Mouse (Mus musculus): ENCODE data around the gene Ptprn2.

The Ptprn2 gene

DNA sequence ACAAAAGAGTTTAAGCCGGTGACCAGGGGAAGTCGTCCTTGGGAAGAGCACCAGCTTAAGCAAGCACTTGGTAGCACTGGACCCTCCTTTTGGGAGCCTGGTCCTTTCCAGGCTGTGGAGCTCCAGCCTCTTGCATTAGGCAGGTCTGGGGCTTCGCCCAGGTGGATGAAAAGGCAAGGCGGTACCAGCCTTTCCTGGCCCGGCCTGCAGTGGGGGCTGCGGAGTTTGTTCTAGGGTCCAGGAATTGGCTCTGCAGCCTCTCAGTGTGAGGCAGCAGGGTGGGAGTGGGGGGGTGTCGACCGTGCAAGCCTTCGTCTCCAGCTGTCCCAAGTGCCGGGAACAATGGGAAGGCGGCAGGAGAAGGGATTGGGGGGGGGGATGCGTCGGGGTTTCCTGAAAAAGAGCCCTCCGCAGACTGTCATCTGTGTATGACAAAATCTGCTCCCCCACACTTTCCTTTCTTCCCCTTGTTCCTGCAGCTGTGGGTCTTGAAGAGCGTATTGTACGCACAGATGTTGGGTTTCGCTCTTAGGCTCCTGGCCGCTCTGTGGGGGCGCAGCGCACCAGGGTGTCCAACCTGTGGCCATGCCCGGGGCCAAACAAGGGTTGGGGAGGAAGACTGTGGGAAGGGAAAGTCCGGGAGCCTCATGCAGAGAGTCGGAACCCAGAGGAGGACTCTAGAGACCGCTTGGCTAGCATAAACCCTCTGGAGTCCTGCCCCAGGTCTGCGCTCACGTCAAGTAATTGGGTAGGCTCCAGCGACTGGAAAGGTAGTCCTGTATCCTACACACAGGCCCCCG lies 667.0 kb downstream of the Ptprn2 start:
- DNase-seq = no peak

DNA sequence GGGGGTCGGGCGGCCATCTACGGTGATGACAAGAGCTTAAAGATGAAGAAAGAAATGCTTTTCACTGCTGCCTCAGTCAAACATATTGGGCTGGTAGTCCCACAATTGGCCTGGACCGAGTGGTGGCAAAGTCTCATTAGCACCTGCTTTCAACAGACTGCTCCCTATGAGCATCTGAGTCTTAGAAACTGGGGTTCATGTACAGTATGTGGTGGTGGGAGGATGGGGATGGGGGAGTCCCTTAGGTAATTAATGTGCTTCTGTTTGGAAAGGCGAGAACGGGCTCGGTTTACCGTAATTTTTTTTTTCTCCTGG lies 667.6 kb downstream of the Ptprn2 start:
- DNase-seq = no peak

DNA sequence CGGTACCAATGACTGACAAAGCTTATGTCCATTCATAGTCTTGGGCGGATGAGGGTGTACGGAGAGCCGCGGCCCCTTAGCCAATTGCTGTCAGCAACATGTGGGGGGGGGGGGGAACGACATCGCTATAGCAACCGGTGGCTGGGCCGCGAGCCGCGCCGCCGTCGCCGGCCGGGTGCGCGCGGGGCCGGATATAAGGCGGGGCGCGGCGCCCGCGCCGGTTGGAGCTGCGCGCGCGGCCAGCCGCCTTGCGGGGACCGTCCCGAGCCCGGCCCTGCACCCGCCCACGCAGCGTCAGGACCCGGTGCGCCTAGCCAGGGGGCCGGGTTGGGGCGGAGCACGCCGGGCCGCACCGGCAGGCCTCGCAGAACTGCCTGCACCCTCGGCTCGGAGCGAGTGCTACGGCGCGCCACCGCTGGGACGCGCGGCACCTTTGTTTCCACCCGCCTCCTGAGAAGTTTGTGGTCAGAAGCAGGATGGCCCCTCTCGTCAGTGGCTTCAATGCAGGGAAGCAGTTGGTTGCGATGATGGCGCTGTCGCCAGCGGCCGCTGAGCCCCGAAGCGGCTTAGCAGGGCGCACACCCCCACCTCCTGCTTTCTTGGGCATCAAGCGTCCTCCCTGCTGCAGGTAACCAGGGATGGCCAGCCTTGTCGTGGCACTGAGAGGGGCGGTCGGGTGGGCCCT lies 668.3 kb downstream of the Ptprn2 start:
- DNase-seq = no peak

DNA sequence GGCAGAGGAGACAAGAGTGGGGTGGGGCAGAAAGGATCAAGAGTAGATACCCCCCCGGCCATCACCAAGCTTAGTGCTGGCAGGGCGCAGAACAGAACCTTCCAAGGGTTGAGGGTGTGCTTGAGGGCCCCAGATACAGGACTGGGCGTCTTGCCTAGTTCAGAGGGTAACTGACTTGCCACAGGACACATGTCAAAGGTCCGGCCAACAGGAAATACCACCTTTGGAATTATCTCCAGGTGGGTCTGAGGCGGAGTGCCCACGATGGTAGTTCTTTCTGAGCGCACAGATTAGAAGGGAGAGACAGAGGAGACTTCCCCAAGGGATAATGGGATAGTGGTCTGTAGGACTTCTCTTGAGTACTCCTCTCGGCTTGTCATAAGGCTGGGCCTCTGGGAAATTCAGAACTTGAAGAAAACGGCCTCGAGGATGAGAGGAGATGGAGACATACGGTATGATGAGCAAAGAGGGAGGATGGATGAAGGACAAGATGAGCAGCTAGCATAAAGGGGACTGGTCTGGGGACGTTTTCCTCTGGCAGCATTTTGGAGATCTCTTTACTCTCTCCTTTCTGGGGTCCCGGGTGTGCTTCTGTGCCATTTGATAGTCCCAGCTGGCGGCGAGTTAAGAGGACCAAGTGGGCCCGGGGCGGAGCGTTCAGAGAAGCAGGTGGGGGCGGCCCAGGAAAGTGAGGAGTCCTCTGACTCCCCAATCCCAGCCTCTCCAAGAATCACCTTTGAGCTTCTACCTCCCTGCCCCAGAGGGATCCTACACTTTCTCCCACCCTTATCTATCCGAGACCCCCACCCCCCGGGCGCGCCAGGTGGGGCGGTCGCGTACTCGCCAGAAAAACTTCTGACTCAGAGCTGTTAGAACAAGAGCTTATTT lies 669.1 kb downstream of the Ptprn2 start:
- DNase-seq = no peak

DNA sequence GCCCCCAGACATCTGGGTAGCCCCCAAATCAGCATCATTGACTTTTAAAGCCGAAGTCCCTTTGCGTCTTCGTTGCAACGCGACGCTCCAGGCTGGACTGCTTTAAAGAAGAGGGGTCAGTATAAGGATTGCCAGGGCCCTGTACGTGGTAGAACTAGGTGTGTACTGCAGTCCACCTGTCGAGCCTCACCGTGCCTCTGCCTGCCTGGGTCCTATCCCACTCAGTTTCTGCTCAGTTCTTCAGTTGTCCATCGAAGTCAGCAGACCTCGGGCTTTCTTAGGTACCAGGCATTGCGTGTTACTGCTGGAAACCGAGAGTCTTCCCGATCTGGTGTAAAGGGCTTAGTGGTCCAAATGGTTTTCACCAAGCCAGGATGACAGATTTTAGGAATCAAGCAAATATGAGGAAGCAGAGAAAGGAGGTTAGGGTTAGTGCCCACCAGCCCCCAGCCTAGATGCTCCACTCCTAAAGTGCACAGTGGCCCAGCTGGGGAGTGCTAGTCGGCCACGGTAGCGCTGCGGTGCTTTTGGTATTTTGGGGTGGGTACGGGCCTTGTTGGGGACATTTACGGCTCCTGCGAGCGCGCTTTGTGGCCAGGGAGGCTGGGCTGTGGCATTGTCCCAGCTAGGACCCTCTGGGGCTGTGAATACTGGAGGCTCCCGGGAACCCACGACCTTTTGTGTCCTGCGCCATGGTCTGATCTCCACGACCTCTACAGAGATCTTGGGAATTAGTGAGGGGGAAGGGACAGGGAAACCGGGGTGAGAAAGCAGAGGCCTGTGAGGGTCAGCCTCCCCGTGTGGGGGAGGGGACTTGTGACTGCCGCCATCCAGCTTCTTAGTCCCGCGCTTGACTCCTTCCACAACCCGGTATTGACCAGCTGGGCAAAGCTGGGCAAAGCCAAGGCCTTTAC lies 670.0 kb downstream of the Ptprn2 start:
- DNase-seq = no peak

DNA sequence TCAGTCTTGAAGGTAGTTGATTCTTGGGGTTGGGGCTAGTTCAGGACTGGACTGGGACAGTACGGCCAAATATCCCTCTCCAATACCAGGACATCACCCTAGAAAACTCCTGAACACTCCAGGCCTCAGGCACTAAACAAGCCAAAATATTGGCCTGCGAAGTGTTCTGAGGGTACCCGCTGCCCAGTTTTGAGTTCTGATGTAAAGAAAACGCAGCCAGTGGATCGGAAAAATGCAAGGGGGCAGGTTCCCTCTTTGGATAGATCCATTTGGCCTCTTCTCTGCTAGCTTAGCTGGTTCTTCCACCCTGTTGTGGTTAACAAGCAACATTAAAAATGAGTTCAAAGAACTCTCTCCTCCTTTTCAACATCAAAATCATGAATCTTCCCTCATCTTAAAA lies 670.7 kb downstream of the Ptprn2 start:
- DNase-seq = no peak

DNA sequence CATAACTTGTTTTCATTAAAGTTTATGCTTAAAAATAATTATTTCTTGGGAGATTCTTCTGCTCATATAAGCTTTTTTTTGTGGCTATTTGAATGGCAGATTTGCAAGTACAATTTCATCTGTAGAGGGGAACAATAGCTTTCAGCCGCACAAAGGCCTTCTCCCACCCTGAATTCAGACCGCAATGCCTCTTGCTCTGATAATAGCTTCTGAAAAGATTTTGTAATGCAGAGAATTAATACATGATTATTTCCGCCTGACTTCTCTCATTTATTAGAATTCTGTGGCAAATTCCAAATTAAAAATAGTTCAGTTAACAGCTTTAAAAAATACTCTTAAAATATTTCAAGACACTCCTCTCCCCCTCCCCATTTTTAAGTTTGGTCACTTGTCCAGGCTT lies 671.3 kb downstream of the Ptprn2 start:
- DNase-seq = no peak

DNA sequence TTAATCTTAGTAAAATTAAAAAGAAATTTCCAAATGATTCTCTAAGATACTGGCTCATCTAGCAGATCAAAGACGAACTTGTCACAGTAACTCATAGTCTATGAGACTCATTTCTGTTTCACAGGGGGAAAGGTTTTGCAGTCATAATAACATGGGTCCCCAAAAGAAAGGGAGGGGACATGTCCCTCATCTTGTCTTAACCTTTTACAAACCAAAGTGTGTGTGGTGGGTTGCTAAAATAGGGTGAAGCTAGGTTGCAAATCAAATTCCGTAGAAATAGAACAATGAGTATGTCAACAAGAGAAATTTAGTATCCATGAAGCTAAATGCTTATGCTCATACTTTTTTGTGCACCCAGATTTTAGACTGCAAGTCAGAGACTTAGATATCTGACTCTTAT lies 671.7 kb downstream of the Ptprn2 start:
- DNase-seq = no peak

DNA sequence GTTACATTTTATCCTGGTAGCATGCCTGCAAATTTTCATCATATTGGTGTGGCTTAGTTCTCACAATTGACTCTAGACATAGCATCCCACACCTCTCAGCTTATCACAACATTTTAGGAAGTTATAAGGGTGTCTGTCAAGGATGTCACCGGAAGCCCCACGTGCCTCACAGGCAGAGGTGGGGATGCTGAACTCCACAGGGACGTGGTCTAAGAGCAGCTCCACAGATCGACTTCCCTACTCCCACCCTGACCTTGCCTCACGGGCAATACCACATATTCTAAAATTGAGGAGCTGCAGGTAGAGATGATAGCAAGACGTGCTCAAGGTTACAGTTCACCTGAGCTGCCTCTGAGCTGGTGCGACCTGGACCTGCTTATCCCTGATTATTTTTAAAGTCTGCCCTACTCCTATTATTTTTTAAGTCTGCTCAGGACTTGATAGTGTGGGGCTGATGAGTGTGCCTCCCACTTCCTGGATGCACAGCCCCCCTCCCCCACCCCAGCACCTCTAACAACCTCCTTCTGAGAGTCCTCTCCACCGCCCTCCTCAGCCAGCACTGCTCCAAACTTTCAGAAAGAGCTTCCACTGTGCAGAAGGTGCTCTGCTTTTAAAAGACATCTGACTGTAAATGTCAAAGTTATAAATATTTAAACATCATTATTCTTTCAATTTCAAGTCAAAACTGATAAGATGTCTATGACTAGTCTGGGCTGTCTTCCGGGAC lies 672.3 kb downstream of the Ptprn2 start:
- no peak for DNase-seq

DNA sequence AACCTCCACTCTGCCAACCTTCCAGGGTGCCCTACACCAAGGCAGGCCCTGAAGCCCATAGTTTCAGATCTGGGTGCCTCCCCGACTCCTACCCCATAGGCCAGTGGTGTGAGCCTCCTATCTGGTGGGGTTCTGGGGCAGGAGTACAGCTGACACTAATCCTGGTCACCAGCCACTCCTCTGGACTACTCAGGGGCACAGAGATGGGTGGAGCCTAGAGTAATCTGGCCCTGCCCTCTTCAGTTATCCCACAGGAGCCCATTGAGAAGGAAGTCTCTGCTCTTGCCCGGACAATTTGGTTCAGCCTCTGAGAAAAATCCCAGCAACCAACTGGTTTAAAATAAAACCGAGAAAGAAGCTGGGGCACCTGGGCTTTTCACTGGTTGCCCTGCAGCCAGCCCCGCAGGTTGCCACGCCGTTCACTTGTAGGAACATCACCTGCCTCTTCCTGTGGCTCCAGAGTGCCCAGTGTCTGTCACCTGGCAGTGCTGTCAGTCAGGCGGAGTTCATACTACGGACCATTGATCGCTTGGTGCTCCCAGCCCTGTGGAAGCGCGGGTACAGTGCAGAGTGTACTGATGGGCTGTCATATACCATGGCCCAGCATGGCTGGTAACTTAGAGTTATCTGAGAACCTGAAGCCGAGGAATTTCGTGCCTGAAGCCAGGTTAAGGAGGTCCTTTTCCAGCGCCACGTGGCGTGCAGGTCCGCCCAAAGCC lies 673.6 kb downstream of the Ptprn2 start:
- no peak for DNase-seq

DNA sequence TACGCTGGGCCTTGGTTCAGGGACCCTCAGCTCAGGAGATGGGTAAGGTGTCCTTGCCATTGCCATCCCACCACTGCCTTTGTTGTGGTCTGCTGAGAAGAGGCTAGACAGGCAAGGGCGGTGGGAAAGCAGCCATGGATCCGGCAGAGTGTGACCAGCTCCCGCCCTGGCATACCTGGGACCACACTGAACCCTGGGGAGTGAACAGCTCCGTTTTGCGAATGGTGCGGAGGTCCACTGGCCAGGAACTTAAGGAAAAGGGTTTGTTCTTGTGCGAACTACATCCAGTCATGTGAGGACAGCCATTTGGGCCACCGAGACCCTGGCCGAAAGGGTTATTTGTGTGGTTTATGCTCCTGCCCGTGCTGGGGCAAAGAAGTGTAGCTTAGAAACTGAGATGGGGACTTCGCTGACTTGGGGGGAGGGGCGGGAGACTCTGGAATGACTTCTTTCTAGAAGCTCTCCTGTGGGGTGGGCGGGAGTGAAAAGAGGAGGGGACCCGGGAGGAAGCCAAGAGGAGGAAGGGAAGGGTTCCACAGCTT lies 674.2 kb downstream of the Ptprn2 start:
- no peak for DNase-seq

DNA sequence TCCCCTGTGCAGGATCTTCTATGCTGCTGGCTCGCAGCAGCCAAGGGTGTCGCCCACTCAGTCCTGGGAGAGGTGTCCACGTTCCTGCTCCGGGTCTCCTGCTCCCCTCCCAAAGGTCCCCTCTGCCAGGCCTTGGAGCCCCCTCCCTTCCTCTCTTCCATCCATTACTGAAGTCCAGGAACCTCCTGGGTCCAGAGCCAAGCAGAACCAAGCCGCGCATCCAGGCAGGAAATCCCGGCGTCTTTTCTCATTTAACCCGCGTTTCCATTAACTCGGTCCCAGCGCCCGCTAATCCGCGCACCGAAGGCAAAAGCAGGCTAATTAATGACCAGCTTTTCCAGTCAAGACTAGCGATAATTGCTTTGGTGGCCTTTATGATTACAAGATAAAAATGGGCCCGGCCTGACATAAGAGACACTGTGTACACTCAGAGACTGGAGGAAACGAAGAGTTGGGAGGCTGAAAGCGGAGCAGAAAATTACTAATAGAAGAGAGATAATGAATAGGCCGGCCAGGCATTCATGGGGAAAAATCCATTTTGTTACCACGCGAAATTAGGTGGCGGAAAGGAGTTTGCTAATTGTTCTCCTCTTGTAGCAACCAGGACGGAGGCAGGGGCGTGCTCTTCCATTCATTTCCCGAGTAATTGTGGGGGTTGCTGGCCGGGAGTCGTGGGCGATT lies 674.8 kb downstream of the Ptprn2 start:
- DNase-seq = no peak

DNA sequence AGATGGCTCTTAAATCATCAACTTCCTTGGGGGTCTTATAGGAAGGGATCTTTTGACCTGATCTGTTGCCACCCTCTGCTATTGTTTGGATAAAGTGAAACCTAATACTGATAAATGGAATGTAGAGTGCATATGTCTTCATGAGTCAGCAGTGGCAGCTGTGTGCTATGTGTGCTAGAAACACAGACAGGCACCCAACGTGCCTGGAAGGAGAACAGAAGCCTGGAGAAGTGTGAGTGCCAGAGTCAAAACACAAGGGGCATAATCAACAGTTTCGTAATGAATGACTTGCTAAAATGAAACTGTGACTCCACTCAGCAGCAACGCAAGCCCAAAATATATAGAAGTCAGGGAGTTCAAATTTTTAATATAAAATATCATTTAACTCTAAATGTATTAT lies 676.7 kb downstream of the Ptprn2 start:
- DNase-seq = no peak

DNA sequence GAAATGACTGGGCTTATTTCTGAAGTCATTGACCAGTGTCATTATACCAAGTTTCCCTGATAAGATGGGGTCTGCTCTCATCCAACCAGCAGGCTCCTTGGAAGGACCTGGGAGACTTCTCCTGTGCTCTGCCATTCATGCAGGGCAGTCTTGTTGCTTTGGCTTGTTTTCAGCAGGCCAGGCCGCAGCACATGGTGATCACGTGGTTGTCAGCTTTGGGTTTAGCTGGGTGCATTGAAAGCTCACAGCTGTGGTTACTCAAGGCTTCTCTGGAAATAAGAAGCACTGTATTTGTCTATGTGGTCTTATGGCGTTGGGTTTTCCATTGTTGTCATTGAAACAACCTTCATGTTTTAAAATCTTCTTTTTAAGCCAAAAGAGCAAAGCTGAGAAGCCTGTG lies 678.3 kb downstream of the Ptprn2 start:
- DNase-seq = no peak

DNA sequence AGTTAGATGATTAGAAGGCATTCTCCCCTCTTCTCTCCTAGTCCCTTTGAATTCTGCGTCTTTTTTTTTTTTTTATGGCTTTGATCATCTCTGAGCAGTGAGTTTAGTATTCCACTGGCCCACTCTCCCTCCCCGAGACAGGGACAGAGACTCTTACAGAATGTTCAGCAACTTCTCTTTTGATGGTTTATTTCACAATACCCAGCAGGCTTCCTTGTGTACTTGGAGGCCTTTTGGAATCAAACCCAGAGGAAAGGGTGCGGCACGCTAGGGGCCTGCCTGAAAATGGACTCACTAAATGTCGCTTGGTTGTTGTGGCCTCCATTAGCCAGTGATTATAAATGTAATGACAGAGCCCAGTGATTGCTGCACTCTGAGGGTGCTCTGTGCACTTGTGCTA lies 680.7 kb downstream of the Ptprn2 start:
- no peak for DNase-seq

DNA sequence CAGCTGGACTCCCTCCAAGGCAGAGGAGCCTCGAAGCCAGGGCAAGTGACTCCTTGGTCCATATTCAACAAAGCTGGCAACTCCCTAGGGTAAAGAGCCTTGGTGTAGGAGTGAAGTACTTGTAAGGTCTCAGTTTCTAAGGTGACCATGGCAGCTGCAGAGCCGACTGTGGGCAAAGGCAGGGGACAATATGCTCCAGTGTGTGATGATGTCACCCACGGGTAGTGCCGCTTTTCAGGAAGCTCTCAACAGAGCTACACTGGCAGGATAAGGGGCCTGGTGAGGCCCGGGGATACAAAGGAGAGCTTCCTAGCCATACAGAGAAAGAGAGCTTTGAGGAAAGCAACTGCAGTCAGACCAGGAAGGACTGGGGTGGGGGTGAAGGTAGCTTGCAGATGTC lies 684.1 kb downstream of the Ptprn2 start:
- no peak for DNase-seq

DNA sequence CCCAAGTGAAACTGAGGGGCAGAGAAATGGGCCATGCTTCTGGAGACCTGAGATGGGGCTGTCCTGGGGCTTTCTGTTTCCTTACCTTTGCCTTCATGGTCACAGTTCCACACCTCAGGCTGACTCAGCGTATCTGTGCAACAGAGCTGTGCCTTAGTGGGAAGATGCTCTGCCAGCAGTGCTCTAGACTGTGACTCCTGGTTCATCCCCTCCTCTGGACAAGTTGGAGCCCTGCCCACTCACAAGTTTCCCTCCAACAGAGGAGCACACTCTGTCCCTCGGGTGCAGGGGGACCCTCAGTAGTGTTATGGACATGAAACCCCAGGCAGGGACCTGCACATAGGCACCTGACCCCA lies 687.0 kb downstream of the Ptprn2 start:
- DNase-seq = no peak

DNA sequence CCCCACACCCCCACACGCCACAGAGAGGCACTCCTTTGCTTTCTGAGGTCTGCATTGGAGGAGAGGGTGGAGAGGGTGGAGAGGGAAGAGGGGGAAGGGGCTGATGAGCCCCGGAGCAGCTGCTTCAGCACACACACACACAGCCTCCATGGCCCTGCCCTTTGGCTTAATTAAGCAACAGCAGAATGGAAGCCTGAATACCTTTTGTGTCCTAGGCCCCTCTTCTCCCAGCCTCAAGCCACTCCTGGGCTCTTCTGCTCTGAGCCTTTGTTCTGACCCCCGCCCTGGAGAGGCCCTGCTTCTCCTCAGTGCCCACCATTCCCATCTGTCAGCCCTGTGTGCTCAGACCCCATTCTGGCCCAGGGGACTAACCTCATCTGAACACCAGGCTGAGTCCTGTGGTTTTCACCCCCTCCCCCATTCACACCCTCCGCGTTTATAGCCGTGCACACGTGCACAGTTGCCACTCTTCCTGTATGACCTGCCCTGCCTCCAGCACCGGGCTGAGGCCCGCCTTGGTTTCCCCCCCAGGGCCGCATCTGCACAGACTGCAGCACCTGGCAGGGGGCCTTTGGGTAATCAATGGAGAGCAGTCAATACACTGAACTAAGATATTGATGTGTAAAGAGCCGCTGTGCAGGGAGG lies 687.5 kb downstream of the Ptprn2 start:
- DNase-seq = no peak

DNA sequence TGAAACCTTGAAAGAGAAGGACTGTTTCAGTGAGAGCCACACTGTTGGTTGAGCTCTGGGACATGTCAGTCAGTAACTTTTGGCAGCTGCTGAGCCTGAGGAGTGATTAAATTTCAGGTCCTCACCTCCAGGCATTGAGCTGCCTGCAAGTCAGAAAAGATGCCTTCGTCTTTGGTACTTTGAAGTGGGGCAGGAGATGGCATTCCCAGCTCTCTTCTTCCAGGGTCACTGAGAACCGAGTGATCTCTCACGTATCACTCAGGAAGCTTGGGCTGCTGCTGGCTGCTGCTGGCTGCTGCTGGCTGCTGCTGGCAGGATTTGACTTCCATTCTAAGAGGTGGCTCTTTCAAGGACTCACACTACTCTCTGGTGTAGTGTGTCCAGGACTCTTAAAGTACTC lies 688.7 kb downstream of the Ptprn2 start:
- DNase-seq = no peak

DNA sequence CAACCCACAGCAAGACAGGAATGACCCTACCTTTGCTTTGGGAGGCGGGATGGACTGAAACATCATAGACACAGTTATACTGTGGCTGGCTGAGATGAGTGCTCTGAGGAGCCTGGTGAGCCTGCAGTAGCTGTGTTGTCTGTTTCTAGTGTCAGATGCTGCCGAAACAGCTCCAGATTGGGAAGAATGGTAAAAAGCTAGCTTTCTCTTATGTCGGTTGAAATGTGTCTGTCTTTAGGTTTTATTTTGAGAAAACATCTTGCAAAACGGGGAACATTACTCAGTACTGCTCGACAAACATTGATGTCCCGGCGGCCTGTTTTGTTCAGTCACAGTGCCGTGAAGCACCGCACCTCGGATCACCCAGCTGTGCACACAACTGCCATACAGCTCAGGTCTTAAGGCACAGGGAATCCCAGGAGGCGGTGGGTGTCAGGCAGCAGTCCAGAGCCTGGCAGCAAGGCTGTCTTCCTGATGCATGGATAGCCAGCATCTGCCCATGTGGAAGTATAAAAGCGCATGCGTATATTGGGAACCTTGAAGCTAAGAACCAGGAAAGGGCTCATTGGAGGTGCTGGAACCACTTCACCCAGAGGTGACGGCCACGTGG lies 689.7 kb downstream of the Ptprn2 start:
- DNase-seq = no peak
